Mouse (Mus musculus) R1 (cell line): ENCODE data around the gene Ptgfrn.
A peak's percentile ranks its signal among the peaks of the same experiment; 100 is the strongest.

ENCODE experiments used
- DNase-seq: peaks from one replicate; pipeline ENCODE4 v3.0.0-alpha.2; 2018; ENCODE audit warnings: low read depth, low spot score

Ptgfrn gene

GRCm38 (mm10) chr3:101037984-101038545, 72.0 kb downstream of the Ptgfrn start:
- DNase-seq: no peak

DNA sequence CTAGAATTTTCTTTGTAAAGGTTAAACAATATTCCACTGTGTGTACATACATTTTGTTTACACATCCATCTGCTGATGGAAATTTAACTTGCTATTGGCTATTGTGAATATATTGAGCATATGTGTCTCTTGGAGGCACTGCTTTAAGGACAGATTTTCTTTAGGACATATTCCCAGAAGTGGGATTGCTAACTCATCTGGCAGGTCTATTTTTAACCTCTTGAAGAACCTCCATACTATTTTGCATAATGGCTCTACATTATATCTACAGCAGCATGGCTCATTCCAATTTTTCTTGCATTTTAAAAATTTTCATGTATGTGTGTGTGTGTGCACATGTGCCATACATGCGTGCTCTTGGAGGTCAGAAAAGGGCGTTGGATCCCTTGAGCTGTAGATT, 74.1 kb downstream of the Ptgfrn start:
- DNase-seq: no peak

DNA sequence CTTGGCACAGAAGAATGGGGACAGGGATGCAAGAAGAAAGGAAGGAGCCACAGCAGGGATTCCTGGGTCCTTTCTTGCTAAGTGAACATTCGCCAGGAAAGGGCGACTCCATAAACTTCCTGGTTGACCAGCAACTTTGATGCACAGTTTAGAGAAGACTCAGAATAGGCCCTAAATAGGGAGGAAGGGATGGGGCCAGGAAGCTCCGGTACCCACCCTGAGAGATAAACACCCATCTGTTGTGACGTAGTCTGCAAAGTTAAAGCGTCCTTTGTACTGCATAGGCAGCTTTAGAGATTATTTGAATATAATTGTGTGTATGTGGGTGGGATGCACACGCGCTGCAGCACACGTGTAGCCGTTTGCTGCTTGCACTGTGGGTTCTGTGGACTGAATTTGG, 75.6 kb downstream of the Ptgfrn start:
- no peak for DNase-seq

DNA sequence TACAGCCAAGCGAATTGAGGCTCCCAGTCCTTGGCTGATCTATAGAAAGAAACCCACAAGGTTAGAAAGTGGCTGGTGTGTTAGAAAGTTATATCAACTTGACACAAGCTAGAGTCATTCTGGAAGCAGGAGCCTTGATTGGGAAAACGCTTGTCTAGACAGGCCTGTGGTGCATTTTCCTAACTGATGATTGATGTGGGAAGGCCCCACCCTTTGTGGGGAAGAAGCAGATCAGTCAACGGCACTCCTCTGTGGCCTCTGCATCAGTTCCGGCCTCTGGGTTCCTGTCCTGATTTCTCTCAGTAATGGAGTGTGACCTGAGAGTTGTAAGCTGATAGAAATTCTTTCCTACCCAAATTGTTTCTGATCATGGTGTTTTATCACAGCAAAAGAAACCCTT, 76.4 kb downstream of the Ptgfrn start:
- no peak for DNase-seq

DNA sequence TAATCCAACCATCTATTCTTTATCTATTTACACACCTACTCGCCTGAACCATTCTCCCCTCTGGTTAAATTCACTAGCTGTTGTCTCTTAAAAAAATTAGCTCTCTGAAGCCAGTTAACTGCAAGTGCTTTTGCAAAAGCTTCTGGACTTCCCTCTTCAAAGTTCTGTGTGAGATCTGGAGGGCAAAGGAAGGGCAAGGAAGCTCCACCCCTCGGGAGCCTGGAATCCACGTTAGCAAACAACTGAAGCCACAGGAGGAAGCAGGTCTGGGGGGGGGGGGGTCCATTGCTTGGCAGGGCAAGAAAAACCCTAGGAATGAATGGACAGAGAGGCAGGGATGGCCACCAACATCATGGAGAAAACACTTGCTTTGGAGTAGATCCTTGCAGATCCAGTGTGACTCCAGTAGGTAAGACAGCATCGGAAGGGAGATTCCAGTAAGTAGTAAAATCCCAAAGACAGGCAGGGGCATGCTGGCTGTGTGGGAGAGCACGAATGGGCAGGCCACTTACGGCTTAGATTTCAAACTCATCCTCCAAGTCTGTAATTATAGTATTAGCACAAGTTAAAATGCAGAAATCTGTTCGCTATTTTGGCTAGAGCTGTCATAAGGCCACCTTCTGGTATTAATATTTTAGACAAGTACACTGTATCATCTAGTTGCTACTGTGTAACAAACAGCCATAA, 78.5 kb downstream of the Ptgfrn start:
- peak; percentile 46 for DNase-seq

DNA sequence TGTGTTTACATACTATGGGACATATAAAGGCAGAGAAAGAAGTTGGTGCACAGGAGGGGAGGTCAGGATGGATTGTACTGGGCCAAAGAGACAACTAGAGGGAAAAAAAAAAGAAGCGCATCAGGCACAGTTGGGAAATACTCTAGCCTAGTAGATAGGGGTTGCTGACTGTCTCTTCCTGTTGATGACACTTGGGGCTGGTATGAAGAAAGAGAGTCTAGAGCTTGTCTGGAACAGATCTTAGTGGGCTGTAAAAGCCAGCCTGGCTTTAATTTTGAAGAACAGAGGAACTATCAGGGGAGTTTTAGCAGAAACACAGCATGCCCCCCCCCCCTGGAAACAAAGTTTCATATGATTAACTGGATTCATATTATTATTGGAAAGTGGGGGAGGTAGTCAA, 79.4 kb downstream of the Ptgfrn start:
- DNase-seq: no peak

- DNase-seq: no peak
Measured at GRCm38 (mm10) chr3:101029339-101029738, 80.7 kb downstream of the Ptgfrn start, which contains the start of gene Cd101. TSS of gene Cd101 (minus strand) at chr3:101029556.

- DNase-seq: no peak
Measured at GRCm38 (mm10) chr3:101026741-101027140, 83.3 kb downstream of the Ptgfrn start.

DNA sequence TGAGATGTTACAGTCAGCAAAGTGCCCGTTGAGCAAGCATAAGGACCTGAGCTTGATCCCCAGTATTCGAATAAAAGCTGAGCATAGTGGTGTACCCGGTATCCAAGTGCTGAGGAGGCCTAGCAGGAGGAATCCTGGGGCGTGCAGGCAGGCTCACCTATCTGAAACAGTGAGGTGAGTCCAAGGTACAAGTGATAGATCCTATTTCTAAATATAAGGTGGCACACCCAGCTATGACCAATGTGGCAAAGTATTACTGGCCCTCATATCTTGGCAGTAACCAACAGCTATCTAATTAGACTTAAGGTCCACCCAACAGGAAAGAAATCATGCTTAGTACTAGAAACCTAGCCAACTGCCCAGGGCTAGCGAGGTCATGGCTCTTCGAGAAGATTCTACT, 87.1 kb downstream of the Ptgfrn start:
- no peak for DNase-seq

DNA sequence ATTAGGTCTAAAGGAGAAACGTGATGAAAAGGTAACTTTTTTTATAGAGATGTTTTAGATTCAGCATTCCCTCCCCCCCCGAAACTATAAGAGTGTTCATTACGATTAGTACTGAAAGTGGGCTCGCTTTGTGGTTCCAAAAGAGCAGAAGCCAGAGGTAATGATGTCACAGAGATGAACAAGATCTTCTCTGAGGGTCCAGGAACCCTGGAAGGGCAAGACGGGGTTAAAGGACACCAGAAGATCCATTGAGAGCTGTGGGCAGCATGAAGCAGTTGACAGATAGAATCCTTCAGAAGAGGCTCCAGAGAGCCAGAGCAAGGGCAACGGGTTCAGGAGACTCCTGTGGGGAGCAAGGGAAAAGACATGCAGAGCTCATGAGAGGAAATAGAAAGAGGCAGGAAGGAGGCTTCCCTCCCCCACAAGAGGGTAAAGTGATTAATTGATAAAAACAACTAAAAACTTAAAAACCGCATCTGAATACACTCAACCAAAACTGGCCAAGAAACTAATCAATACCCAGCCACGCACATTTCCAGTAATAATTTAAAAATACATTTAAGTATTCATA, 88.5 kb downstream of the Ptgfrn start:
- no peak for DNase-seq

DNA sequence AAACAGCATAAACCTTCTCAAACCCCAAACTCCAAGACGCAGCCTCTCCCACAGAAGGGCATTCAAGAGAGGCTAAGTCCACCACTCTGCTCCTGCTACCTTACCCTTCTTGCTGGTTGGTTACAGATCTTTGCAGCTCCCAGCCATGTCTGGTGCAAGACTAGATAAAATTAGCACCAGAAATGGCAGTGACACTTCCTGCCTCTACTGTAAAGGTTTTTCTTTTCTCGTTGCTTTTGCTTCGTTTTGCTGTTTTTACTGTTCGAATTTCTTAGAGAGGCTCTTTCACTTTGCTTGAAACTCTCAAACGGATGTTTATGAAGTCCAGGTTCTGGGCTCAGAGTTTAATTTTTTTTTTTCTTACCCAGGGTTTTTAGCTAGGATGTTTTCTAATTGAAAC, 89.0 kb downstream of the Ptgfrn start:
- DNase-seq: no peak

- DNase-seq: no peak
Measured at GRCm38 (mm10) chr3:101018494-101018893, 91.6 kb downstream of the Ptgfrn start.

GRCm38 (mm10) chr3:101016050-101016449, 94.0 kb downstream of the Ptgfrn start:
- no peak for DNase-seq

- no peak for DNase-seq
Measured at GRCm38 (mm10) chr3:101015254-101015653, 94.8 kb downstream of the Ptgfrn start.

- no peak for DNase-seq
Measured at GRCm38 (mm10) chr3:101013536-101013935, 96.5 kb downstream of the Ptgfrn start.

- DNase-seq: no peak
Measured at GRCm38 (mm10) chr3:101013005-101013404, 97.1 kb downstream of the Ptgfrn start.

DNA sequence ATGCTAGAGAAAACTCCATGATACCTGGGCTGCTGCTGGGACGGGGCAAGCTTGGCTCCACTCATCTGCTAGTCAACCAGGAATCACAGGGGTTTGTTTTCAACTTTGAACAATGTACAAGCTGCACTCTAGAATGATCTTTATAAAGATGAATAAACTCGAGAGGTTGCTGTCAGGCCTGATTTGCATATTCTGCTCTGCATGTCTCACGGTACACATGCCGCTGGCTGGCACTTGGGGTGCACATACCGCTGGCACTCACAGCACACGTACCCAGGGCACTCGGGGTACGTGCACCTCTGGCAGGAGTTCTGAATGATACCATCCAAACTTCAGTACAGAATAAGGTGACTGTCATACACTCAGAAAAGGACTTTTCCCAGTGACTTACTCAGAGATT, 97.5 kb downstream of the Ptgfrn start:
- no peak for DNase-seq

- no peak for DNase-seq
Measured at GRCm38 (mm10) chr3:101012131-101012571, 97.9 kb downstream of the Ptgfrn start.

DNA sequence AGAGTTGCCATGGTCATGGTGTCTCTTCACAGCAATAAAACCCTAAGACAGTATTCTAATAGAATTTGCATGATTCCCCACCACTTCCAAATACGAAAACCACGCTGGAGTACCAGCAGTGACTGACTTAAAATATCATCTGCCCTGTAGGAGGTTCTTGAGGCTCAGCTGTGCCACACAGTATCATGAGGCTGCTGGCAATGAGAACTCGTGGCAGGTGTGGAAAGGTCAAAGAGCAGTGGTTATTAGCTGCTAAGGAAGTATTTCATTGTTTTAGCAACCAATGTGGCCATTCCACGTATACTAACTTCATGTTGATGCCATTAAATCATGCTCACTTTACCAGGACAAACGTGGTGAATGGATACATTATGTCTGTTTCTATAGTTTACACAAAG, 98.9 kb downstream of the Ptgfrn start:
- no peak for DNase-seq

DNA sequence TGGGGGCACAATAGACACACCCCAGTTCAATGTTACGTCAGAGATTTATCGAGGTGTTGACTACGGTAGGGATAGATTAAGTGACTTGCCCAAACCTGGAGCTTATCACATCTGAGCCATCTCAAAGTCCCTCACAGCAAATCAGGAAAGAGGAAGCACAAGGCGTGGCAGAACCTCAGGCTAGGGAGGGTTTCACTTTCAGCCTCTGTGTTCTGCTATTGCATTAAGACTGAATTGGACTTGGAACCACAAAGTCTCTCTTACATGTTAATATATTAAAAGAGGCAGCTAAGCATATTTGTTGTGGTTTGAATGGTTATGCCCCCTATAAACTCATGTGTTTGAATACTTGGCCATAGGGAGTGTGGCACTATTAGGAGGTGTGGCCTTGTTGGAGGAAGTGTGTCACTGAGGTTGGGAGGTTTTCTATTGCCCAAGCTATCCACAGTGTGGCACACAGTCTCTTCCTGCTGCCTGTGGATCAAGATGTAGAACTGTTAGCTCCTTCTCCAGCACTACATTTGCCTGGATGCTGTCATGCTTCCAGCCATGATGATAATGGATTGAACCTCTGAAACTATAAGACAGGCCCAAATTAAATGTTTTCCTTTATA, 99.4 kb downstream of the Ptgfrn start:
- DNase-seq: no peak

DNA sequence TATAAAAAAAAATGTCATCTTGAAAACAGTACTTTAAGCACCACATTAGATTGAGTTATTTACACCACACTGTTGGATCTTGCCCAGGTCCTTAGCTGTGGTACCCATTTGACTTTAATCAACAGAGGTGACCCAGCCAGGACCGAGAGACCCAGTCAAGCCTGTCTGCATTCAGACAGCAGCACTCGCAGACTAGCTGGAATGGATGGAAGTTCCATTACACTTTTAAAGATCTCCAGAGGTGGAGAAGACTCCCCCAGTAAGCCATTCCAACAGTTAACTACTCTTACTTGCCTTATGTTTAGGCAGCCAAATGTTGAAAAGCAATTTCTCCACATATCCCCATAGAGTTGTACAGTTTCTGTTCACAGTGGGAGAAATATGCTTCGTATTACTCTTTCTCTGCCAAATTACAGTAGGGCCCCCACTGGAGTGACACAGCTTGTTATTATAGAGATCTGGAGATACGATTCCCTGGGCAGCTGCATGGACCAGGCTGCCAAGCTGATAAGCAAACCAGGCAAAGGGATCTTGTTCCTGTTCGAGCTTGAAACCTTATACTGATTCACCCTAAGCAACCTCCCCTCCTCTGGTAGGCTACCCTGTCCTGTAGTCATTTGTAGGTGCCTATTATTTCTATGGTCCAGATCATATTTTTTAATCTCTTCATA, 102.8 kb downstream of the Ptgfrn start:
- no peak for DNase-seq

- no peak for DNase-seq
Measured at GRCm38 (mm10) chr3:101005392-101005791, 104.7 kb downstream of the Ptgfrn start.
